Mouse (Mus musculus) myocyte (in vitro differentiated cells): ENCODE measurements around the gene Chl1. TPM values are rescaled to one million over a fixed set of nuclear protein-coding genes. Genes with fewer than 3 reads are reported as not detected.

Source experiments
- H3K27me3 ChIP-seq: one replicate; pipeline ENCODE4 v1.6.1; 2011; ENCODE audit not compliant: control insufficient read depth, insufficient read depth, insufficient read length
- H3K36me3 ChIP-seq: one replicate; pipeline ENCODE4 v1.6.1; 2011; ENCODE audit not compliant: control insufficient read depth, insufficient read depth
- H3K4me2 ChIP-seq: one replicate; pipeline ENCODE4 v1.6.1; 2011; ENCODE audit warnings: low read depth, control low read depth
- H3K4me3 ChIP-seq: one replicate; pipeline ENCODE4 v1.5.1; 2011; ENCODE audit warnings: mild to moderate bottlenecking, control low read depth, moderate library complexity
- H3K79me2 ChIP-seq: one replicate; pipeline ENCODE4 v1.6.1; 2011; ENCODE audit not compliant: control insufficient read depth, insufficient read depth
- H3ac ChIP-seq: one replicate; pipeline ENCODE4 v1.6.1; 2011; ENCODE audit not compliant: control insufficient read depth, insufficient read length
- CEBPB ChIP-seq: IDR thresholded peaks from 2 replicates; pipeline ENCODE4 v1.6.1; 2011; ENCODE audit warnings: mild to moderate bottlenecking, moderate library complexity; ENCODE audit not compliant: poor library complexity, insufficient read depth, severe bottlenecking
- E2F4 ChIP-seq: IDR thresholded peaks from one replicate; pipeline ENCODE4 v1.6.1; 2011; ENCODE audit warnings: mild to moderate bottlenecking, control low read depth, moderate library complexity; ENCODE audit not compliant: insufficient read depth
- MAX ChIP-seq: IDR thresholded peaks from one replicate; pipeline ENCODE4 v1.6.1; 2011; ENCODE audit warnings: low read depth, mild to moderate bottlenecking, control low read depth
- MYOD1 ChIP-seq, 3 experiments: IDR thresholded peaks; one replicate each; pipeline ENCODE4 v1.6.1; 2011; ENCODE audit warnings: control low read depth in 2 of 3, low read depth in 2 of 3, mild to moderate bottlenecking in 2 of 3, moderate library complexity in 1 of 3; ENCODE audit not compliant: insufficient read length in 2 of 3, control insufficient read depth in 1 of 3
- MYOG ChIP-seq, 3 experiments: IDR thresholded peaks; one replicate each; pipeline ENCODE4 v1.6.1; 2011; ENCODE audit warnings: control low read depth in 2 of 3, low read depth in 2 of 3, mild to moderate bottlenecking in 2 of 3; ENCODE audit not compliant: insufficient read length in 2 of 3, control insufficient read depth in 1 of 3, insufficient read depth in 1 of 3
- POLR2A ChIP-seq: IDR thresholded peaks from one replicate; pipeline ENCODE4 v1.6.1; 2011; ENCODE audit warnings: low read depth, mild to moderate bottlenecking, control low read depth, moderate library complexity; ENCODE audit not compliant: insufficient read length
- POLR2AphosphoS2 ChIP-seq: IDR thresholded peaks from one replicate; pipeline ENCODE4 v1.6.1; 2011; ENCODE audit warnings: low read depth, control low read depth; ENCODE audit not compliant: insufficient read length
- REST ChIP-seq: IDR thresholded peaks from one replicate; pipeline ENCODE4 v1.6.1; 2011; ENCODE audit warnings: mild to moderate bottlenecking, control low read depth, moderate library complexity; ENCODE audit not compliant: insufficient read depth, insufficient read length
- SRF ChIP-seq: IDR thresholded peaks from one replicate; pipeline ENCODE4 v1.6.1; 2011; ENCODE audit warnings: low read depth; ENCODE audit not compliant: control insufficient read depth, insufficient read length
- TCF12 ChIP-seq: IDR thresholded peaks from one replicate; pipeline ENCODE4 v1.6.1; 2011; ENCODE audit warnings: mild to moderate bottlenecking, control low read depth; ENCODE audit not compliant: poor library complexity, insufficient read depth, severe bottlenecking
- TCF3 ChIP-seq: IDR thresholded peaks from one replicate; pipeline ENCODE4 v1.6.1; 2011; ENCODE audit warnings: low read depth, control low read depth; ENCODE audit not compliant: insufficient read length
- USF1 ChIP-seq: IDR thresholded peaks from one replicate; pipeline ENCODE4 v1.6.1; 2011; ENCODE audit warnings: low read depth, mild to moderate bottlenecking, control low read depth, moderate library complexity
- polyA plus RNA-seq: library from polyadenylated mRNA; unstranded; fragments of >200 nt; fragmentation: generic; extraction: Trizol; gene quantifications from one replicate; pipeline ENCODE4 v1.2.1, GENCODE M21; 2012; ENCODE audit warnings: missing spikeins

The Chl1 gene
- polyA plus RNA-seq, 1 experiment, result not detected

DNA sequence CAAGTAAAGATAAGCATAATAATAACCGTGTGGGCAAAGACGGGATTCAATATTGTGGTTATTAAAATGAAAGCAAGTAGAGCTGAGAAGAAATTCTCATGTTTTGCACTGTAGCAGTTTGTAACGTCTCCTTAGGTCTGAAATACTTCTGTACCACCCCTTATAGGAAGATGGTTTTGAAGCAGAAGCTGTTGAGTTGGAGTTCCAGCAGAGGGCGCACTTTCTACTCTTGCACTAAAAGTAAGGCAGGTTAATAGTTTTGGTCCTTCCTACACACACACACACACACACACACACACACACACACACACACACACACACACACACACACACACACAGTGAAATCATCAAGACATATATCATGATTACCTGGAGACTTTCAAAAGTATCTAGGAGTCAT lies 235.7 kb downstream of the Chl1 start:
- H3ac ChIP-seq, result no peak overlapping the region
- TF ChIP-seq POLR2AphosphoS2 (no peak), E2F4 (no peak), USF1 (no peak), REST (no peak), TCF3 (no peak), SRF (no peak), TCF12 (no peak), MAX (no peak), MYOD1 (IDR thresholded peaks at IDR 0.05; ENCODE audit: control insufficient read depth in 1 of 3, insufficient read length in 2 of 3, low read depth in 2 of 3) (no peak), MYOG (IDR thresholded peaks at IDR 0.05; ENCODE audit: control insufficient read depth in 1 of 3, insufficient read depth in 1 of 3, insufficient read length in 2 of 3, low read depth in 2 of 3) (no peak), POLR2A (no peak), CEBPB (no peak)
- no peaks in the 10 kb centered on the region for H3K27me3 ChIP-seq
- no peaks in the 10 kb centered on the region for H3K79me2 ChIP-seq
- H3K4me2 ChIP-seq, result no peak overlapping the region
- no peaks in the 10 kb centered on the region for H3K36me3 ChIP-seq
- H3K4me3 ChIP-seq, result no peak overlapping the region

DNA sequence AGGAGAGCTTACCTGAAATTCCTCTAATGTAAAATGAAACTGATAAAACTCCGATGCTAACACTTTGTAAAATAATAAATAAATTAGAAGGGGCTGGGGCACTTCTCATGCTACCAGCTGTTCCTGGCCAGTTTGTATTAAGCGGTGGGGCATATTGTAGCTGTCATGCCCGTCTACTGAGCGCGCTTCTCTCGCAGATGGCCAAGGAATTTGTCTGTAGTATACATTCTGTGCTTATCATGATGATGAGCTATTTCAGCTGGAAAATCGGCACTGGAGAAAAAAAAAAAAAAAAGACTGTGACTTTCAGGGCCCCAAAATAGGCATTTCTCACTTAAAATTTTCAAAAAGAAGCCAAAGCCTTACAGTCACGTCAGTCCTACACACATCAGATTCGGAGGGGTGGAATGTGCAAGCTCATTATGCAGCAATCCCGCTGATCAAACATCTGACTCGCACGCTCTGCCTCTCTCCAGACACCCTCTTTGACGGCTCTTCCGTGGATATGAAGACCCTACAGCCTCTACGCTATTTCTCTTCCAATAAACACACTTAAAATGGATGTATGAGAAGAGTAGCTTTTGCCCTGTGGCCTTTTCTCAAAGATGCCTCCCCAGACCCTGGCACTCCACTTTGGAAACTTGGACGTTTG lies 238.9 kb downstream of the Chl1 start:
- TF ChIP-seq MYOG (IDR thresholded peaks at IDR 0.05; ENCODE audit: control insufficient read depth in 1 of 3, insufficient read depth in 1 of 3, insufficient read length in 2 of 3, low read depth in 2 of 3) (no peak), TCF12 (no peak), MAX (no peak), POLR2A (no peak), E2F4 (no peak), TCF3 (no peak), USF1 (no peak)
- Histone ChIP-seq H3K79me2 (no peaks in the 10 kb centered on the region), H3K4me3 (no peak overlapping the region), H3K36me3 (no peaks in the 10 kb centered on the region), H3ac (no peak overlapping the region), H3K4me2 (no peak overlapping the region), H3K27me3 (no peaks in the 10 kb centered on the region)

- TF ChIP-seq MAX (no peak), REST (peak; percentile 72)
- Histone ChIP-seq H3ac (no peak overlapping the region), H3K79me2 (no peaks in the 10 kb centered on the region), H3K27me3 (no peaks in the 10 kb centered on the region), H3K4me2 (no peak overlapping the region), H3K36me3 (no peaks in the 10 kb centered on the region), H3K4me3 (no peak overlapping the region)
Observed at GRCm38 (mm10) chr6:103753891-103754290, 243.5 kb downstream of the Chl1 start.

GRCm38 (mm10) chr6:103766830-103767229 lies 256.4 kb downstream of the Chl1 start:
- no peaks in the 10 kb centered on the region for H3K36me3 ChIP-seq
- TF ChIP-seq TCF3, result no peak
- no peak for TF ChIP-seq USF1
- no peak for TF ChIP-seq POLR2A
- TF ChIP-seq CEBPB, result no peak
- no peak for TF ChIP-seq E2F4
- TF ChIP-seq POLR2AphosphoS2, result no peak
- TF ChIP-seq TCF12, result no peak
- TF ChIP-seq MYOD1 (IDR thresholded peaks at IDR 0.05; ENCODE audit: control insufficient read depth in 1 of 3, insufficient read length in 2 of 3, low read depth in 2 of 3), result no peak
- no peak for TF ChIP-seq REST
- no peak for TF ChIP-seq MAX
- TF ChIP-seq SRF, result no peak
- no peak for TF ChIP-seq MYOG (IDR thresholded peaks at IDR 0.05; ENCODE audit: control insufficient read depth in 1 of 3, insufficient read depth in 1 of 3, insufficient read length in 2 of 3, low read depth in 2 of 3)
- no peaks in the 10 kb centered on the region for H3K79me2 ChIP-seq
- no peak overlapping the region for H3K4me2 ChIP-seq
- H3K4me3 ChIP-seq, result no peak overlapping the region
- no peak overlapping the region for H3ac ChIP-seq
- H3K27me3 ChIP-seq, result no peaks in the 10 kb centered on the region

DNA sequence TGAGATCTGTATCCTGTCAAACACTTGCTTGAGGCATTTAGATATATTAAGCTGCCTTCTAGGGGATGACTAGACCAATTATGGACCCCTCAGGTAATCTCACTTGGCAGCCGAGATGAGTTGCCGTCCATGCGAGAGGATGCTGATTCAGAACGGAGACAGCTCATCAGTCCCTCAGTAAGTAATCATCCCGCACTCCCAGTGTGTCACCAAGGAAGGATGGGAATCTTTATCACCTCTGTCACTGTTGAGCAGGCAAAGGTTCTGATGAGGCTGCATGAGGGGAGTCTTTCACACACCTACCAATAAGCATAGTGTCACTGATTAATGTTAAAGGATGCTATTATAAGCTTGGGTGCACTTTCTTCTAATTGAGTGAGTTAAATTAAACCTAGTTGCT lies 270.7 kb downstream of the Chl1 start:
- H3K4me3 ChIP-seq, result no peak overlapping the region
- no peaks in the 10 kb centered on the region for H3K36me3 ChIP-seq
- H3ac ChIP-seq, result no peak overlapping the region
- no peaks in the 10 kb centered on the region for H3K27me3 ChIP-seq
- H3K4me2 ChIP-seq, result no peak overlapping the region
- H3K79me2 ChIP-seq, result no peaks in the 10 kb centered on the region
- TF ChIP-seq REST (no peak), TCF12 (no peak), TCF3 (no peak), SRF (no peak), MYOG (IDR thresholded peaks at IDR 0.05; ENCODE audit: control insufficient read depth in 1 of 3, insufficient read depth in 1 of 3, insufficient read length in 2 of 3, low read depth in 2 of 3) (no peak), E2F4 (no peak), MAX (no peak), MYOD1 (IDR thresholded peaks at IDR 0.05; ENCODE audit: control insufficient read depth in 1 of 3, insufficient read length in 2 of 3, low read depth in 2 of 3) (no peak), POLR2AphosphoS2 (no peak), POLR2A (no peak), USF1 (no peak), CEBPB (no peak)
